Mouse (Mus musculus): ENCODE measurements around the gene Spp1. TPM values are rescaled to one million over a fixed set of nuclear protein-coding genes. Genes with fewer than 3 reads are reported as not detected.
A peak's percentile ranks its signal among the peaks of the same experiment; 100 is the strongest.

Spp1 gene
- polyA plus RNA-seq, 2 experiments = 3.8 to 6.5 TPM

- Histone ChIP-seq H3K4me2 (ENCODE audit: low read depth) (no peak overlapping the region), H3K36me3 (replicated peaks; ENCODE audit: control insufficient read depth, insufficient read depth, low read depth) (no peaks in the 10 kb centered on the region), H3K9me3 (ENCODE audit: control insufficient read depth, low read length) (no peaks in the 10 kb centered on the region), H3K4me3 (ENCODE audit: insufficient read depth in 1 of 2, low read depth in 2 of 2, low read length in 2 of 2) (no peak overlapping the region), H3K9ac (replicated peaks) (no peak overlapping the region), H3K27ac (no peak overlapping the region), H3K4me1 (replicated peaks; ENCODE audit: control insufficient read depth in 2 of 2, insufficient read depth in 2 of 2, low read length in 1 of 2) (no peaks in the 10 kb centered on the region), H3K27me3 (ENCODE audit: control insufficient read depth, insufficient read depth, low read length) (no peaks in the 10 kb centered on the region)
- DNase-seq (ENCODE audit: low read depth in 3 of 3, low spot score in 3 of 3) = no peak
- peak; percentile 21; the same call in 1 of the 2 replicates for TF ChIP-seq CTCF (IDR thresholded peaks at IDR 0.05; ENCODE audit: low read depth)
- no peak for TF ChIP-seq EP300 (IDR thresholded peaks at IDR 0.05; ENCODE audit: low read depth)
- ATAC-seq (ENCODE audit: insufficient read depth) = no peak
- whole genome bisulfite sequencing (ENCODE audit: insufficient replicate concordance) = 83% methylated on average over 8 of the region's 8 CpGs
These were observed 37.5 kb downstream of the Spp1 start for GRCm38 (mm10) chr5:104472371-104472770.

DNA sequence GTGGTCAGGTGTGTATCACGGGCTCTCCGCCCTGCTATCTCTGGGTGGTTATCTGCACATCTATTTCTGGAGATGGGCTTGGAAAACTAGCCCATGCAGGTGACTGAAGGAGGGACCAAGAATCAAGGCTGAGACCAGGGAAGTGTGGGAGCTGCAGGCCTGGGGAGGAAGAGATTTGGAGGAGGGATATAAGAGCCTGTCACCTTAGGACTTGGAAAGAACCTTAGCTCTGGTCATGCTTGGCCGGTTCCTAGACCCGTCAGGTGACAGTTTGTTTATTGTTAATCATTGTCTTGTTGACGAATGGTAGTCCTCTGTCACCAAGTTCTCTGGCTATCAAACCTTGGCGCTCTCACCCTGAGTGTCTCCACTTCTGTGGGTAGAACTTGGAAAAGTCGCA lies 45.4 kb downstream of the Spp1 start:
- DNase-seq (ENCODE audit: low read depth in 3 of 3, low spot score in 3 of 3) = no peak
- Histone ChIP-seq H3K4me3 (ENCODE audit: insufficient read depth in 1 of 2, low read depth in 2 of 2, low read length in 2 of 2) (no peak overlapping the region), H3K27me3 (ENCODE audit: control insufficient read depth, insufficient read depth, low read length) (no peaks in the 10 kb centered on the region), H3K4me1 (replicated peaks; ENCODE audit: control insufficient read depth in 2 of 2, insufficient read depth in 2 of 2, low read length in 1 of 2) (no peaks in the 10 kb centered on the region), H3K9me3 (ENCODE audit: control insufficient read depth, low read length) (no peaks in the 10 kb centered on the region), H3K9ac (replicated peaks) (no peak overlapping the region), H3K4me2 (ENCODE audit: low read depth) (no peak overlapping the region), H3K27ac (no peak overlapping the region), H3K36me3 (replicated peaks; ENCODE audit: control insufficient read depth, insufficient read depth, low read depth) (no peaks in the 10 kb centered on the region)
- no peak for TF ChIP-seq CTCF (IDR thresholded peaks at IDR 0.05; ENCODE audit: low read depth)
- no peak for TF ChIP-seq EP300 (IDR thresholded peaks at IDR 0.05; ENCODE audit: low read depth)
- 66% methylated on average over 7 of the region's 7 CpGs for WGBS (ENCODE audit: insufficient replicate concordance)
- no peak for ATAC-seq (ENCODE audit: insufficient read depth)

DNA sequence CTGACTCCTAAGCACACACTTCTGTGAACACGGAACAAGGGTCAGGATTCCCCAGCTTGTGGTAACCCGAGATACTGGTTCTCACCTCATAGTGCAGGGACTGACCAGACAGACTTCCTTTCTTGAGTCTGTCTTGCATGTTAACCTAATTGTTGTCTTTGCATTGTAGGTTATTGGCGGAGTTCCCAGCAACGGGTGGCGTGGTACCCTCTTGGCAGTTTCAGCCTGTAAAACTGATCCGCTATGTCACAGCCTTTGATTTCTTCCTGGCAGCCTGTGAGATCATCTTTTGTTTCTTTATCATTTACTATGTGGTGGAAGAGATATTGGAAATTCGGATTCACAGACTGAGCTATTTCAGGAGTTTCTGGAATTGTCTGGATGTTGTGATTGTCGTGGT lies 47.9 kb downstream of the Spp1 start:
- no peaks in the 10 kb centered on the region for H3K36me3 ChIP-seq (replicated peaks; ENCODE audit: control insufficient read depth, insufficient read depth, low read depth)
- 66% methylated on average over 8 of the region's 8 CpGs for WGBS (ENCODE audit: insufficient replicate concordance)
- no peak overlapping the region for H3K4me2 ChIP-seq (ENCODE audit: low read depth)
- DNase-seq (ENCODE audit: low read depth in 3 of 3, low spot score in 3 of 3) (no peak), ATAC-seq (ENCODE audit: insufficient read depth) (no peak)
- H3K4me1 ChIP-seq (replicated peaks; ENCODE audit: control insufficient read depth in 2 of 2, insufficient read depth in 2 of 2, low read length in 1 of 2) = no peaks in the 10 kb centered on the region
- H3K9me3 ChIP-seq (ENCODE audit: control insufficient read depth, low read length) = no peaks in the 10 kb centered on the region
- no peak overlapping the region for H3K9ac ChIP-seq (replicated peaks)
- no peak overlapping the region for H3K27ac ChIP-seq
- H3K4me3 ChIP-seq (ENCODE audit: insufficient read depth in 1 of 2, low read depth in 2 of 2, low read length in 2 of 2) = no peak overlapping the region
- H3K27me3 ChIP-seq (ENCODE audit: control insufficient read depth, insufficient read depth, low read length) = no peaks in the 10 kb centered on the region
- TF ChIP-seq EP300 (IDR thresholded peaks at IDR 0.05; ENCODE audit: low read depth) (no peak), CTCF (IDR thresholded peaks at IDR 0.05; ENCODE audit: low read depth) (no peak)

Other genes starting within 250 kb of the Spp1 start
- not detected in 2 replicates for gene Dmp1, start 232.5 kb upstream of the Spp1 start, polyA plus RNA-seq (2012; rRNA removed)
- not detected in 2 replicates for gene Dmp1, start 232.5 kb upstream of the Spp1 start, polyA plus RNA-seq (2014; fragmentation: Nextera tagmentation; extraction: Ambion mirVana)
- 0.02 TPM in 1 of 2 replicates, not detected in the other for gene Ibsp, start 135.9 kb upstream of the Spp1 start, polyA plus RNA-seq (2012; rRNA removed)
- 0.08 TPM in 1 of 2 replicates, not detected in the other for gene Ibsp, start 135.9 kb upstream of the Spp1 start, polyA plus RNA-seq (2014; fragmentation: Nextera tagmentation; extraction: Ambion mirVana)
- gene Mepe, start 109.8 kb upstream of the Spp1 start, polyA plus RNA-seq (2012; rRNA removed) = not detected in 2 replicates
- gene Mepe, start 109.8 kb upstream of the Spp1 start, polyA plus RNA-seq (2014; fragmentation: Nextera tagmentation; extraction: Ambion mirVana) = not detected in 2 replicates
- 1.8 and 2.4 TPM in 2 replicates for gene Pkd2, start 24.3 kb downstream of the Spp1 start, polyA plus RNA-seq (2012; rRNA removed)
- gene Pkd2, start 24.3 kb downstream of the Spp1 start, polyA plus RNA-seq (2014; fragmentation: Nextera tagmentation; extraction: Ambion mirVana) = 0.90 and 1.4 TPM in 2 replicates
- gene BC005561, start 73.2 kb downstream of the Spp1 start, polyA plus RNA-seq (2012; rRNA removed) = 0.26 and 0.81 TPM in 2 replicates
- gene BC005561, start 73.2 kb downstream of the Spp1 start, polyA plus RNA-seq (2014; fragmentation: Nextera tagmentation; extraction: Ambion mirVana) = 1.8 and 2.2 TPM in 2 replicates